ENCODE assay signal across 8 mouse cellular contexts in genomic region chr16:30405925-30406670, GRCm38 (mm10). TPM values are rescaled to one million over a fixed set of nuclear protein-coding genes. Genes with fewer than 3 reads are reported as not detected.
DNase-seq lines count a peak whose midpoint lies in the region; ATAC-seq and TF ChIP-seq lines count a peak whose summit lies in the region.

TSS of gene Atp13a3 (minus strand) at chr16:30405975.

- no peak within 1 kb of the TSS for H3K4me3 ChIP-seq in forebrain, embryonic 12.5 days (replicated peaks)
- no peak within 1 kb of the TSS for H3K4me3 ChIP-seq in forebrain, embryonic 15.5 days
- no peak within 1 kb of the TSS for H3K4me3 ChIP-seq in stomach, embryonic 14.5 days (ENCODE audit: low read depth, low read length)
- no peak within 1 kb of the TSS for H3K4me3 ChIP-seq in stomach, postnatal 0 days (ENCODE audit: low read depth, low read length)

- TF ChIP-seq EP300 in stomach, postnatal 0 days (optimal IDR thresholded peaks at IDR 0.05), result no peak

- intact Hi-C loops in heart, postnatal 36 days (cut with DNase I), result no loop called here

- no peaks in the 10 kb centered on the region for H3K4me1 ChIP-seq in forebrain, embryonic 12.5 days
- H3K4me1 ChIP-seq in forebrain, embryonic 15.5 days, result no peaks in the 10 kb centered on the region
- H3K4me1 ChIP-seq in stomach, embryonic 14.5 days (ENCODE audit: control insufficient read depth, insufficient read depth, low read length), result no peaks in the 10 kb centered on the region
- H3K4me1 ChIP-seq in stomach, postnatal 0 days (replicated peaks; ENCODE audit: control insufficient read depth, insufficient read depth), result no peaks in the 10 kb centered on the region

- WGBS in forebrain, embryonic 12.5 days, result 75% methylated on average over 11 of the region's 11 CpGs
- 77% methylated on average over 11 of the region's 11 CpGs for WGBS in forebrain, embryonic 15.5 days
- WGBS in stomach, embryonic 14.5 days, result 72% methylated on average over 11 of the region's 11 CpGs
- WGBS in stomach, postnatal 0 days, result 68% methylated on average over 11 of the region's 11 CpGs

- H3K27me3 ChIP-seq in forebrain, embryonic 12.5 days, result peaks cover 4% of the 10 kb centered on the region; the same call in 1 of the 2 replicates
- H3K27me3 ChIP-seq in forebrain, embryonic 15.5 days, result no peaks in the 10 kb centered on the region
- no peaks in the 10 kb centered on the region for H3K27me3 ChIP-seq in stomach, embryonic 14.5 days (ENCODE audit: control insufficient read depth, insufficient read depth, low read length)
- H3K27me3 ChIP-seq in stomach, postnatal 0 days (ENCODE audit: control insufficient read depth, insufficient read depth, low read length), result no peaks in the 10 kb centered on the region

- no peak for TF ChIP-seq CTCF in stomach, postnatal 0 days (IDR thresholded peaks at IDR 0.05; ENCODE audit: low read depth)

- DNase-seq in stomach, postnatal 0 days (ENCODE audit: low spot score), result no peak
- DNase-seq in heart, postnatal 36 days, result no peak
- no peak for DNase-seq in frontal cortex, postnatal 14 days (ENCODE audit: low spot score in 2 of 2)

- no peak for ATAC-seq in forebrain, embryonic 12.5 days (ENCODE audit: low FRiP score)
- ATAC-seq in forebrain, embryonic 15.5 days (replicated peaks), result no peak
- ATAC-seq in stomach, embryonic 14.5 days (ENCODE audit: insufficient number of reproducible peaks, insufficient read depth, low FRiP score, low read depth), result no peak
- ATAC-seq in stomach, postnatal 0 days (ENCODE audit: low FRiP score, low TSS enrichment), result no peak
- ATAC-seq in megakaryocyte progenitor cell, adult 5-6 weeks (replicated peaks; ENCODE audit: poor library complexity), result 0 out of 2 replicates have a peak, but pooled peaks have one; percentile 15
- ATAC-seq in frontal cortex, adult (ENCODE audit: low TSS enrichment), result no peak

- H3K9ac ChIP-seq in forebrain, embryonic 12.5 days, result no peak within 1 kb of the TSS
- H3K9ac ChIP-seq in forebrain, embryonic 15.5 days (replicated peaks), result no peak within 1 kb of the TSS
- H3K9ac ChIP-seq in stomach, embryonic 14.5 days (replicated peaks; ENCODE audit: low read depth, low read length), result no peak within 1 kb of the TSS
- H3K9ac ChIP-seq in stomach, postnatal 0 days (ENCODE audit: low read length), result no peak within 1 kb of the TSS

- H3K36me3 ChIP-seq in forebrain, embryonic 12.5 days (replicated peaks), result no peaks in the 10 kb centered on the region
- no peaks in the 10 kb centered on the region for H3K36me3 ChIP-seq in forebrain, embryonic 15.5 days
- no peaks in the 10 kb centered on the region for H3K36me3 ChIP-seq in stomach, embryonic 14.5 days (ENCODE audit: control insufficient read depth, insufficient read depth, low read length)
- H3K36me3 ChIP-seq in stomach, postnatal 0 days (ENCODE audit: control insufficient read depth, insufficient read depth, low read length), result no peaks in the 10 kb centered on the region

- no peak within 1 kb of the TSS for H3K4me2 ChIP-seq in forebrain, embryonic 12.5 days
- H3K4me2 ChIP-seq in forebrain, embryonic 15.5 days (replicated peaks), result no peak within 1 kb of the TSS
- H3K4me2 ChIP-seq in stomach, embryonic 14.5 days (replicated peaks; ENCODE audit: low read depth, low read length), result no peak within 1 kb of the TSS
- no peak within 1 kb of the TSS for H3K4me2 ChIP-seq in stomach, postnatal 0 days (replicated peaks; ENCODE audit: low read depth)

- H3K27ac ChIP-seq in forebrain, embryonic 12.5 days, result no peak within 1 kb of the TSS
- H3K27ac ChIP-seq in forebrain, embryonic 15.5 days (replicated peaks), result no peak within 1 kb of the TSS
- H3K27ac ChIP-seq in stomach, embryonic 14.5 days (ENCODE audit: low read length), result no peak within 1 kb of the TSS
- no peak within 1 kb of the TSS for H3K27ac ChIP-seq in stomach, postnatal 0 days (replicated peaks)

- H3K9me3 ChIP-seq in forebrain, embryonic 12.5 days, result no peaks in the 10 kb centered on the region
- H3K9me3 ChIP-seq in forebrain, embryonic 15.5 days, result no peaks in the 10 kb centered on the region
- H3K9me3 ChIP-seq in stomach, embryonic 14.5 days (ENCODE audit: control insufficient read depth, low read depth, low read length), result no peaks in the 10 kb centered on the region
- no peaks in the 10 kb centered on the region for H3K9me3 ChIP-seq in stomach, postnatal 0 days (ENCODE audit: control insufficient read depth, low read length)

RNA-seq across cellular contexts. Expression of gene Atp13a3, which starts in this region (rescaled TPM):
- polyA plus RNA-seq in forebrain, embryonic 12.5 days (2016; fragmentation: Nextera tagmentation; extraction: Ambion mirVana), result 12.9 and 15.8 TPM in 2 replicates
- 9.2 and 10.8 TPM in 2 replicates for polyA plus RNA-seq in forebrain, embryonic 15.5 days (2015; fragmentation: Nextera tagmentation; extraction: Ambion mirVana)
- 14.5 and 18.0 TPM in 2 replicates for polyA plus RNA-seq in stomach, embryonic 14.5 days (2014; fragmentation: Nextera tagmentation; extraction: Ambion mirVana)
- polyA plus RNA-seq in stomach, postnatal 0 days (2015; fragmentation: Nextera tagmentation; extraction: Ambion mirVana), result 7.5 and 7.7 TPM in 2 replicates
- total RNA-seq in heart, postnatal 36 days (2021), result 10 to 100 TPM; 53.9 to 56.4 TPM
- total RNA-seq in megakaryocyte progenitor cell, adult 5-6 weeks (2015), result 121 and 143 TPM in 2 replicates
- 70.9 and 100 TPM in 2 replicates for total RNA-seq in megakaryocyte progenitor cell, adult 5-6 weeks (2017)
